Mouse (Mus musculus) urinary bladder, postnatal 36 days (tissue): ENCODE data around the gene Ntrk2.

ENCODE experiments used
- DNase-seq, 2 experiments: peaks; one replicate each; pipeline ENCODE4 v3.0.0; 2022; ENCODE audit warnings: low spot score in 2 of 2, mixed read lengths in 1 of 2

Gene Ntrk2

GRCm38 (mm10) chr13:58840731-58841359, 34.5 kb downstream of the Ntrk2 start:
- DNase-seq = peak in 1 of 2 experiments; percentile 13

- DNase-seq = no peak
These were observed 37.5 kb downstream of the Ntrk2 start for GRCm38 (mm10) chr13:58843826-58844225.

GRCm38 (mm10) chr13:58848578-58848977, 42.2 kb downstream of the Ntrk2 start:
- DNase-seq = no peak

- no peak for DNase-seq
These were observed 47.3 kb downstream of the Ntrk2 start for GRCm38 (mm10) chr13:58853685-58854084.

- no peak for DNase-seq
These were observed 59.9 kb downstream of the Ntrk2 start for GRCm38 (mm10) chr13:58866239-58866638.

GRCm38 (mm10) chr13:58866776-58867435, 60.5 kb downstream of the Ntrk2 start:
- DNase-seq = no peak

GRCm38 (mm10) chr13:58882468-58882867, 76.1 kb downstream of the Ntrk2 start:
- DNase-seq = no peak

- no peak for DNase-seq
These were observed 76.5 kb downstream of the Ntrk2 start for GRCm38 (mm10) chr13:58882916-58883315.

GRCm38 (mm10) chr13:58886108-58886507, 79.7 kb downstream of the Ntrk2 start:
- no peak for DNase-seq

- DNase-seq = no peak
These were observed 90.0 kb downstream of the Ntrk2 start for GRCm38 (mm10) chr13:58896254-58896910.

- no peak for DNase-seq
These were observed 93.0 kb downstream of the Ntrk2 start for GRCm38 (mm10) chr13:58899337-58899736.

- no peak for DNase-seq
These were observed 95.9 kb downstream of the Ntrk2 start for GRCm38 (mm10) chr13:58902313-58902712.

- no peak for DNase-seq
These were observed 98.7 kb downstream of the Ntrk2 start for GRCm38 (mm10) chr13:58904742-58905735.

- no peak for DNase-seq
These were observed 105.6 kb downstream of the Ntrk2 start for GRCm38 (mm10) chr13:58911936-58912335.

- no peak for DNase-seq
These were observed 106.2 kb downstream of the Ntrk2 start for GRCm38 (mm10) chr13:58912559-58912958.

GRCm38 (mm10) chr13:58914061-58914814, 107.9 kb downstream of the Ntrk2 start:
- no peak for DNase-seq

GRCm38 (mm10) chr13:58916348-58916747, 110.0 kb downstream of the Ntrk2 start:
- no peak for DNase-seq

- no peak for DNase-seq
These were observed 113.9 kb downstream of the Ntrk2 start for GRCm38 (mm10) chr13:58920241-58920640.

- peak in 1 of 2 experiments; percentile 44 for DNase-seq
These were observed 114.9 kb downstream of the Ntrk2 start for GRCm38 (mm10) chr13:58921255-58921654.

GRCm38 (mm10) chr13:58921705-58922104, 115.3 kb downstream of the Ntrk2 start:
- DNase-seq = no peak

- DNase-seq = no peak
These were observed 115.8 kb downstream of the Ntrk2 start for GRCm38 (mm10) chr13:58922174-58922573.
